Mouse (Mus musculus): ENCODE results near the gene Zfp663. TPM values are rescaled to one million over a fixed set of nuclear protein-coding genes. Genes with fewer than 3 reads are reported as not detected.

The Zfp663 gene
- total RNA-seq, 1 experiment = not detected

DNA sequence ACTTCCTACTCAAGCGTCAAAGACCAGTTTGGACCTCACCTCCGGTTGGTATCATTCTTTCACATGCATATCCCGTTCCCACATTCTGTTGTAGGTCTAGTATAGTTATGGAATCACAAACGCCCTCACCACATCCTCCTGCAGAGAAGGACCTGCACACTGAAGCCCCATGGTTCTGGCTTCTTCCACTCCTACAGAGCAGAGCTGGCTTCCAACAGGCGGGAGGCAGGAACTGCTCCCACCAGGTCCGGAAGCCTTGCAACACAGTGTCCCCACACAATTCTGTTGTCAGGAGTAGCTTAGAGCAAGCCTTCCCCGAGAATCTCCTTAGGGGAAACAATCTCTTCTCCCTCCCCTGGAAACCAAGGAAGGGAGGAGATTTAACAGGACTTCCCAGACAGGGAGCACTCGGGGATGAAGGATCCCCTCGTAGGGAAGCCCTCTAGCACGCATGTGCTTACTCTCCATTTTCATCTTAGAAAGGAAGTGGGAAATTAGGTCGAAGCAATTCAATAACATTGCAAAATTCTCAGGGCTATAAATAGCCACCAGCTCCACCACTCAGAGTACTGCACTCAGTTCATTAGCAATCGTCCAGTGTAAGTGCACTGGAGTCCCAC, 47.9 kb downstream of the Zfp663 start:
- DNase-seq (ENCODE audit: low read depth, low spot score) = no peak
- Histone ChIP-seq H3K4me1 (ENCODE audit: control insufficient read depth in 2 of 2, insufficient read depth in 2 of 2, low read length in 2 of 2, poor library complexity in 1 of 2) (peaks cover 0 to 23% of the 10 kb centered on the region in 2 experiments; a peak in 2 of 4 replicates), H3K9ac (ENCODE audit: insufficient read depth, low read depth, low read length, poor library complexity, severe bottlenecking) (no peak overlapping the region), H3K27ac (ENCODE audit: insufficient read depth, low read depth, low read length, poor library complexity, severe bottlenecking) (no peak overlapping the region), H3K4me3 (ENCODE audit: insufficient read depth in 1 of 2, low read depth in 1 of 2, low read length in 2 of 2, poor library complexity in 1 of 2, severe bottlenecking in 1 of 2) (no peak overlapping the region), H3K36me3 (ENCODE audit: control insufficient read depth, insufficient read depth, low read length, poor library complexity, severe bottlenecking) (peaks cover 5% of the 10 kb centered on the region; the same call in 1 of the 2 replicates), H3K9me3 (ENCODE audit: control insufficient read depth, insufficient read depth, low read depth, low read length) (no peaks in the 10 kb centered on the region)
- TF ChIP-seq ZNF384 (IDR thresholded peaks at IDR 0.05; ENCODE audit: low read depth, low read length) = no peak
- TF ChIP-seq ZC3H11A (IDR thresholded peaks at IDR 0.05; ENCODE audit: borderline replicate concordance, low read depth, low read length) = no peak
- no peak for TF ChIP-seq MAFK (IDR thresholded peaks at IDR 0.05; ENCODE audit: insufficient read depth, low read depth, low read length)
- TF ChIP-seq CHD2 (IDR thresholded peaks at IDR 0.05; ENCODE audit: low read depth, low read length) = no peak
- no peak for TF ChIP-seq HCFC1 (IDR thresholded peaks at IDR 0.05; ENCODE audit: borderline replicate concordance, insufficient read depth, low read length)
- in situ Hi-C loops (cut with MboI; ENCODE audit: low sequenced_read_pairs in 2 of 2, unreplicated experiment in 2 of 2) = no loop called here

DNA sequence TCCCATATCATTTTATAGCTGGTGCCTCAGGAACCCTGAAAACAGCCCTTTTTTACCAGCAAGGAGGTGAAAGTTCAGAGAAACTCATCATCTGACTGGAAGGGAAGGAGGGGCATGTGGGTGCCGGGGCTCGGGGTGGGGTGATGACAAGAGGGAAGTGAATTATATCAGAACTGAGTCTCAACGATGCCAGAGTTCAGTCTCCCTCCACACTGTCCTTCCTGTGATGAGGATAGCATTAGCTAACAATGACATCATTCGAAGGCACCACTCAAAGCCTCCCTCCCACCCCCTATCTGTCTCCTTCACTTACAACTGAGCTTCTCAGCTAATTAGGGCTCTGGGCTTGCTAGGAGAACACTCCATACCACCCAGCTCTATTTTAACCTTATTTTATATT, 49.0 kb downstream of the Zfp663 start:
- Histone ChIP-seq H3K9me3 (ENCODE audit: control insufficient read depth, insufficient read depth, low read depth, low read length) (no peaks in the 10 kb centered on the region), H3K9ac (ENCODE audit: insufficient read depth, low read depth, low read length, poor library complexity, severe bottlenecking) (no peak overlapping the region), H3K36me3 (ENCODE audit: control insufficient read depth, insufficient read depth, low read length, poor library complexity, severe bottlenecking) (peaks cover 15% of the 10 kb centered on the region; the same call in 1 of the 2 replicates), H3K4me3 (ENCODE audit: insufficient read depth in 1 of 2, low read depth in 1 of 2, low read length in 2 of 2, poor library complexity in 1 of 2, severe bottlenecking in 1 of 2) (no peak overlapping the region), H3K27ac (ENCODE audit: insufficient read depth, low read depth, low read length, poor library complexity, severe bottlenecking) (no peak overlapping the region), H3K4me1 (ENCODE audit: control insufficient read depth in 2 of 2, insufficient read depth in 2 of 2, low read length in 2 of 2, poor library complexity in 1 of 2) (peaks cover 0 to 23% of the 10 kb centered on the region in 2 experiments; a peak in 2 of 4 replicates)
- in situ Hi-C loops (cut with MboI; ENCODE audit: low sequenced_read_pairs in 2 of 2, unreplicated experiment in 2 of 2) = no loop called here
- no peak for DNase-seq (ENCODE audit: low read depth, low spot score)
- TF ChIP-seq MAFK (IDR thresholded peaks at IDR 0.05; ENCODE audit: insufficient read depth, low read depth, low read length) (no peak), CHD2 (IDR thresholded peaks at IDR 0.05; ENCODE audit: low read depth, low read length) (no peak), HCFC1 (IDR thresholded peaks at IDR 0.05; ENCODE audit: borderline replicate concordance, insufficient read depth, low read length) (no peak), ZNF384 (IDR thresholded peaks at IDR 0.05; ENCODE audit: low read depth, low read length) (no peak), ZC3H11A (IDR thresholded peaks at IDR 0.05; ENCODE audit: borderline replicate concordance, low read depth, low read length) (no peak)

DNA sequence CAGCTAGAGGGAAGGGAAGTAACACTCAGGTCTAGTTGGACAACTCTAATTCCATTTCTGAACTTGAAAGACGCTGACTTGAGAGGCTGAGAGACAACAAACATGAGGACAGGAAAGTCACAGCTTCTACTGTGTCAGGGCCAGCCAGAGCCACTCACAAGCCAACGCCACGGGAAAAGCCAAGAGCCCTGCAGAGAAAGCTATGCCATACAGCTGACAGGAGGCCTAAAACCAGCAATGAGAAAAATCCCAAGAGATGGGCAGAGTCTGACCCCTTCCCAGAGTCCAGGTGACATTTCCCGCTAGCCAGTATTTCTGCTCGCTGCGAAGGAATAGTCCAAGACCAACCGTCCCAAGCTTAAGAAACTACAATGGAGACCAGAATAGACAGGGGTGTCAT, 49.6 kb downstream of the Zfp663 start:
- no peak for DNase-seq (ENCODE audit: low read depth, low spot score)
- Histone ChIP-seq H3K27ac (ENCODE audit: insufficient read depth, low read depth, low read length, poor library complexity, severe bottlenecking) (no peak overlapping the region), H3K4me1 (ENCODE audit: control insufficient read depth in 2 of 2, insufficient read depth in 2 of 2, low read length in 2 of 2, poor library complexity in 1 of 2) (peaks cover 0 to 23% of the 10 kb centered on the region in 2 experiments; a peak in 2 of 4 replicates), H3K36me3 (ENCODE audit: control insufficient read depth, insufficient read depth, low read length, poor library complexity, severe bottlenecking) (peaks cover 20% of the 10 kb centered on the region; the same call in 1 of the 2 replicates), H3K9ac (ENCODE audit: insufficient read depth, low read depth, low read length, poor library complexity, severe bottlenecking) (no peak overlapping the region), H3K4me3 (ENCODE audit: insufficient read depth in 1 of 2, low read depth in 1 of 2, low read length in 2 of 2, poor library complexity in 1 of 2, severe bottlenecking in 1 of 2) (no peak overlapping the region), H3K9me3 (ENCODE audit: control insufficient read depth, insufficient read depth, low read depth, low read length) (no peaks in the 10 kb centered on the region)
- in situ Hi-C loops (cut with MboI; ENCODE audit: low sequenced_read_pairs in 2 of 2, unreplicated experiment in 2 of 2) = no loop called here
- TF ChIP-seq MAFK (IDR thresholded peaks at IDR 0.05; ENCODE audit: insufficient read depth, low read depth, low read length) (no peak), ZC3H11A (IDR thresholded peaks at IDR 0.05; ENCODE audit: borderline replicate concordance, low read depth, low read length) (no peak), CHD2 (IDR thresholded peaks at IDR 0.05; ENCODE audit: low read depth, low read length) (no peak), HCFC1 (IDR thresholded peaks at IDR 0.05; ENCODE audit: borderline replicate concordance, insufficient read depth, low read length) (no peak), ZNF384 (IDR thresholded peaks at IDR 0.05; ENCODE audit: low read depth, low read length) (no peak)

DNA sequence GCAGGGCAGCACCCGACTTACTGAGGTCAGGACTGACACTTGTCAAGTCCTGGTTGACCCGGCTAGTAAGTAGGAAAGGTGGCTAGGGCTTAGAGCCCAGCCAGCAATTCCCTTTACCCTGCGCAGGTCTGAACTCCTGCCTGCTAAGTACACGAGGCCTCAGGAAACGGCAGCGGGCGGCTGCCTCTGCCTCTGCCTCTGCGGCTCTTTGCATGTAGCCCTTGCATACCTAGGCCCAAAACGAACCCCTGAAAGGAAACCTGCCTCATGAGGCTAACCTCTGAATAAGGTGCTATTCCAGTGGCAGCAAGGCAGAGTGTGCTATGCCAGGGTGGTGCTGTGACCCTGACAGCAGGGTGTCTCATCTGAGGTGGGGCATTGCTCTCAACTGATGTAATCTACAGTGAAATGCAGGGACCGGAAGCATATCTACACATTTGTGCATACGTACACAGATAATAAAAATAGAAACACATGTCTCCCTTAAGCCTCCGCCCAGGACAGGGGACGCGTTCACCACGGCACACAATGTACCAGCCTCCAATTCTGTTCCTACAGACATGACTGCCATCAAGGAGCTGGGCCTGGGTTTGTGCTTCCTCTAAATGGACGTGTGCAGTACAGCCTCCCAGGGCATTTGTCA, 50.8 kb downstream of the Zfp663 start:
- Histone ChIP-seq H3K4me3 (ENCODE audit: insufficient read depth in 1 of 2, low read depth in 1 of 2, low read length in 2 of 2, poor library complexity in 1 of 2, severe bottlenecking in 1 of 2) (no peak overlapping the region), H3K27ac (ENCODE audit: insufficient read depth, low read depth, low read length, poor library complexity, severe bottlenecking) (no peak overlapping the region), H3K9me3 (ENCODE audit: control insufficient read depth, insufficient read depth, low read depth, low read length) (no peaks in the 10 kb centered on the region), H3K9ac (ENCODE audit: insufficient read depth, low read depth, low read length, poor library complexity, severe bottlenecking) (no peak overlapping the region), H3K4me1 (ENCODE audit: control insufficient read depth in 2 of 2, insufficient read depth in 2 of 2, low read length in 2 of 2, poor library complexity in 1 of 2) (peaks cover 0 to 20% of the 10 kb centered on the region in 2 experiments; a peak in 2 of 4 replicates), H3K36me3 (ENCODE audit: control insufficient read depth, insufficient read depth, low read length, poor library complexity, severe bottlenecking) (peaks cover 26% of the 10 kb centered on the region; the same call in 1 of the 2 replicates)
- no peak for TF ChIP-seq ZNF384 (IDR thresholded peaks at IDR 0.05; ENCODE audit: low read depth, low read length)
- TF ChIP-seq MAFK (IDR thresholded peaks at IDR 0.05; ENCODE audit: insufficient read depth, low read depth, low read length) = no peak
- TF ChIP-seq HCFC1 (IDR thresholded peaks at IDR 0.05; ENCODE audit: borderline replicate concordance, insufficient read depth, low read length) = no peak
- TF ChIP-seq ZC3H11A (IDR thresholded peaks at IDR 0.05; ENCODE audit: borderline replicate concordance, low read depth, low read length) = no peak
- TF ChIP-seq CHD2 (IDR thresholded peaks at IDR 0.05; ENCODE audit: low read depth, low read length) = no peak
- in situ Hi-C loops (cut with MboI; ENCODE audit: low sequenced_read_pairs in 2 of 2, unreplicated experiment in 2 of 2) = no loop called here
- no peak for DNase-seq (ENCODE audit: low read depth, low spot score)
